Mouse (Mus musculus): ENCODE results near the gene Macrod1.

Gene Macrod1

GRCm38 (mm10) chr19:7116038-7116731 lies 59.6 kb downstream of the Macrod1 start:
- no peak for DNase-seq (ENCODE audit: low spot score in 2 of 2)

- DNase-seq (ENCODE audit: low spot score in 2 of 2), result peak in 1 of 2 experiments; percentile 22
Measured at GRCm38 (mm10) chr19:7117141-7117540, 60.5 kb downstream of the Macrod1 start.

- DNase-seq (ENCODE audit: low spot score in 2 of 2), result peak in 1 of 2 experiments; percentile 35
Measured at GRCm38 (mm10) chr19:7117653-7118307, 61.2 kb downstream of the Macrod1 start.

- no peak for DNase-seq (ENCODE audit: low spot score in 2 of 2)
Measured at GRCm38 (mm10) chr19:7121252-7121651, 64.6 kb downstream of the Macrod1 start.

- DNase-seq (ENCODE audit: low spot score in 2 of 2), result no peak
Measured at GRCm38 (mm10) chr19:7122277-7122676, 65.7 kb downstream of the Macrod1 start.

- DNase-seq (ENCODE audit: low spot score in 2 of 2), result no peak
Measured at GRCm38 (mm10) chr19:7122698-7123306, 66.2 kb downstream of the Macrod1 start.

- DNase-seq (ENCODE audit: low spot score in 2 of 2), result no peak
Measured at GRCm38 (mm10) chr19:7125526-7126156, 69.0 kb downstream of the Macrod1 start.

- no peak for DNase-seq (ENCODE audit: low spot score in 2 of 2)
Measured at GRCm38 (mm10) chr19:7126209-7126608, 69.6 kb downstream of the Macrod1 start.

GRCm38 (mm10) chr19:7126933-7127332 lies 70.3 kb downstream of the Macrod1 start:
- no peak for DNase-seq (ENCODE audit: low spot score in 2 of 2)

- DNase-seq (ENCODE audit: low spot score in 2 of 2), result no peak
Measured at GRCm38 (mm10) chr19:7128551-7129475, 72.2 kb downstream of the Macrod1 start.

GRCm38 (mm10) chr19:7130317-7130716 lies 73.7 kb downstream of the Macrod1 start:
- DNase-seq (ENCODE audit: low spot score in 2 of 2), result no peak

- no peak for DNase-seq (ENCODE audit: low spot score in 2 of 2)
Measured at GRCm38 (mm10) chr19:7133436-7133835, 76.8 kb downstream of the Macrod1 start.

GRCm38 (mm10) chr19:7134631-7135091 lies 78.1 kb downstream of the Macrod1 start:
- no peak for DNase-seq (ENCODE audit: low spot score in 2 of 2)

- DNase-seq (ENCODE audit: low spot score in 2 of 2), result no peak
Measured at GRCm38 (mm10) chr19:7135525-7135924, 78.9 kb downstream of the Macrod1 start.

- DNase-seq (ENCODE audit: low spot score in 2 of 2), result no peak
Measured at GRCm38 (mm10) chr19:7136016-7136415, 79.4 kb downstream of the Macrod1 start.

GRCm38 (mm10) chr19:7136714-7137498 lies 80.3 kb downstream of the Macrod1 start:
- DNase-seq (ENCODE audit: low spot score in 2 of 2), result no peak

GRCm38 (mm10) chr19:7138327-7138726 lies 81.7 kb downstream of the Macrod1 start:
- no peak for DNase-seq (ENCODE audit: low spot score in 2 of 2)

- no peak for DNase-seq (ENCODE audit: low spot score in 2 of 2)
Measured at GRCm38 (mm10) chr19:7139321-7139720, 82.7 kb downstream of the Macrod1 start.

GRCm38 (mm10) chr19:7140373-7140772 lies 83.8 kb downstream of the Macrod1 start:
- no peak for DNase-seq (ENCODE audit: low spot score in 2 of 2)

GRCm38 (mm10) chr19:7140856-7141421 lies 84.3 kb downstream of the Macrod1 start:
- no peak for DNase-seq (ENCODE audit: low spot score in 2 of 2)

Data from spleen, postnatal 4 days (tissue).